Mouse (Mus musculus) intestine, postnatal 0 days (tissue): ENCODE results near the gene Lcn2. TPM values are rescaled to one million over a fixed set of nuclear protein-coding genes. Genes with fewer than 3 reads are reported as not detected.

Source experiments
- ATAC-seq: fragments of 200-750 bp; cut with Nextera tagmentation; 2 replicates; pipeline ENCODE4 v1.8.0; 2017; ENCODE audit warnings: mild to moderate bottlenecking, moderate TSS enrichment, moderate library complexity
- H3K27ac ChIP-seq: fragments of 300-500 bp; sonication (generic); 2 replicates; pipeline ENCODE4 v1.5.1; 2014; ENCODE audit warnings: mild to moderate bottlenecking, low read depth, low read length, moderate library complexity
- H3K27me3 ChIP-seq: fragments of 300-500 bp; sonication (generic); replicated peaks from 2 replicates; pipeline ENCODE4 v1.6.1; 2014; ENCODE audit warnings: low read length, mixed read lengths; ENCODE audit not compliant: control insufficient read depth, insufficient read depth
- H3K36me3 ChIP-seq: fragments of 300-500 bp; sonication (generic); 2 replicates; pipeline ENCODE4 v1.6.1; 2014; ENCODE audit warnings: mild to moderate bottlenecking, moderate library complexity; ENCODE audit not compliant: control insufficient read depth, insufficient read depth
- H3K4me1 ChIP-seq: fragments of 300-500 bp; sonication (generic); replicated peaks from 2 replicates; pipeline ENCODE4 v1.6.1; 2014; ENCODE audit warnings: antibody characterized with exemption, low read length, mixed read lengths; ENCODE audit not compliant: control insufficient read depth, insufficient read depth
- H3K4me2 ChIP-seq: fragments of 300-500 bp; sonication (generic); replicated peaks from 2 replicates; pipeline ENCODE4 v1.6.1; 2014; ENCODE audit warnings: low read depth, mild to moderate bottlenecking, moderate library complexity
- H3K4me3 ChIP-seq: fragments of 300-500 bp; sonication (generic); 2 replicates; pipeline ENCODE4 v1.5.1; 2014; ENCODE audit warnings: low read depth, low read length
- H3K9ac ChIP-seq: fragments of 300-500 bp; sonication (generic); 2 replicates; pipeline ENCODE4 v1.6.1; 2014; ENCODE audit warnings: mild to moderate bottlenecking, low read depth, low read length
- H3K9me3 ChIP-seq: fragments of 300-500 bp; sonication (generic); 2 replicates; pipeline ENCODE4 v1.6.1; 2016; ENCODE audit warnings: mixed run types; ENCODE audit not compliant: control insufficient read depth
- CTCF ChIP-seq: sonication (generic); IDR thresholded peaks from 2 replicates; pipeline ENCODE4 v1.5.1; 2016; ENCODE audit warnings: low read depth, mild to moderate bottlenecking, control low read depth, antibody characterized with exemption, moderate library complexity
- WGBS: fragments of 180-500 bp; shearing (Covaris S2); extraction: QIAGEN DNeasy Blood & Tissue Kit; methylation state at CpG from one replicate; pipeline ENCODE4 v1.1.7; 2014; 5-methylcytosine and 5-hydroxymethylcytosine counted together
- polyA plus RNA-seq: library from polyadenylated mRNA; unstranded; fragments of >200 nt; fragmentation: Nextera tagmentation; extraction: Ambion mirVana; gene quantifications from 2 replicates; pipeline ENCODE4 v1.2.1, GENCODE M21; 2015

The Lcn2 gene
- polyA plus RNA-seq, 1 experiment from 2014 or later: 5.4 TPM

DNA sequence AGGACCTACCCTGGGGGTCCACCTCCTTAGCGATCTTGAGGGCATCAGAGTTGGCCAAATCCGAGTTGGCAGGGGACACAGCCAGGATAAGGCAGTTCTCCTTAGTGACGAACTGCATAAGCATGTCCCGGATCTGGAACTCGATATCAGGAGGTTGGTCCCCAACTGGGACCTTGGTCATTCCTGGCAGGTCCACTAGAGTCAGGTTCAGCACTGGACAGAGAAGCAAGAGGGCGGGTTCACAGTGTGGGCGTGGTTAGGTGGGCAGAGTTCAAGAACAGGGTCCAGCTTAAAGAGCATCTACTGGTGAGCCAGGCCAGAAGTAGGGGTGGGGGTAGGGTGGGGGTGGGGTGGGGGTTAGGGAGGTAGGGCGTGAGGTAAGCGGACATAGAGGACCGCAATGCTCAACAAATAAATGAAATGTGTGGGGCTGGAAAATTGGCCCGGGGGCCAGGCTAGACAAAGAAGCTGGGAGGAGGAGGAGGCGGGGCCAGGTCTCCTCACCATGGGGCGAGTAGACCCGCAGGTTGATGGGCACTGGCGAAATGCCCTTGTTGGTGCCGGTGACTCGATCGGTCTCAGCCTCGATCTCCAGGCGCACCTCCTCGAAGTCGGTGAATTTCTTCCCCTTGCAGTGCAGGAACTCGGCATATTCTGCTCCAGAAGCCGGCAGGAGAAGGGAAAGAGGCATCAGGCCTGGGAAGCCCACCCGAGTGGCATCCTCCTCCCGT, 48.0 kb downstream of the Lcn2 start:
- ATAC-seq: no peak
- WGBS: 53% methylated on average over 25 of the region's 26 CpGs
- TF ChIP-seq CTCF: no peak

DNA sequence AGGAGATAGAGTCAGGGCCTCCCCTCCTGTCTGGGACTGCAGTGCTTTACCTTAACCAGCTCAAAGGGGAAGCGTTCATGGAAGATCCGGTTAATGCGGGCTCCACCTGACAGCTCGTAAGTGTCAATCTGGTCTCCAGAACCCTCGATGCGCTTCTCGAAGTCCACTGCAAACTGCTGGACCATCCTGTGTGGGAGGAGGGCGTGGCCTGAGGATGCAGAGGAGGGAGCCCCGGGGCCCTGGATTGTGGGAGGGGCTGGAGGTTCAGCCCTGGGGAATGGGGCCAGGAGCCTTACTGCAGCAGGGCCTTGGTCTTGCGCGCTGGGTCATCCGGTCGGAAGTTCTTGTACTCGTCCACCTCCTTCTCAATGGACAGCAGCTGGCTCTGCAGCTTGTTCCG, 52.2 kb downstream of the Lcn2 start:
- Histone ChIP-seq H3K9ac (no peak overlapping the region), H3K4me2 (no peak overlapping the region), H3K9me3 (no peaks in the 10 kb centered on the region), H3K36me3 (peaks cover 73% of the 10 kb centered on the region), H3K27ac (no peak overlapping the region), H3K4me3 (no peak overlapping the region), H3K27me3 (no peaks in the 10 kb centered on the region), H3K4me1 (no peaks in the 10 kb centered on the region)
- ATAC-seq: no peak
- WGBS: 66% methylated on average over 15 of the region's 15 CpGs
- no peak for TF ChIP-seq CTCF

More for the DNA sequence above, 48.0 kb downstream of the Lcn2 start:
- Histone ChIP-seq H3K9me3 (no peaks in the 10 kb centered on the region), H3K36me3 (peaks cover 49% of the 10 kb centered on the region), H3K4me1 (no peaks in the 10 kb centered on the region), H3K4me3 (no peak overlapping the region), H3K9ac (no peak overlapping the region), H3K27me3 (no peaks in the 10 kb centered on the region), H3K27ac (no peak overlapping the region), H3K4me2 (no peak overlapping the region)

Other genes starting within 250 kb of the Lcn2 start
- 17.7 and 18.9 TPM in 2 replicates for gene Prrc2b, start 237.2 kb downstream of the Lcn2 start, polyA plus RNA-seq
- 9.2 and 10.7 TPM in 2 replicates for gene Pomt1, start 151.7 kb downstream of the Lcn2 start, polyA plus RNA-seq
- 74.1 and 80.0 TPM in 2 replicates for gene Uck1, start 128.1 kb downstream of the Lcn2 start, polyA plus RNA-seq
- gene Golga2, start 100.9 kb downstream of the Lcn2 start, polyA plus RNA-seq: 15.2 and 18.1 TPM in 2 replicates
- gene Swi5, start 100.2 kb downstream of the Lcn2 start, polyA plus RNA-seq: 255 and 271 TPM in 2 replicates
- 20.1 and 20.7 TPM in 2 replicates for gene Ciz1, start 35.9 kb downstream of the Lcn2 start, polyA plus RNA-seq
- 23.5 and 30.0 TPM in 2 replicates for gene Dnm1, start 34.9 kb downstream of the Lcn2 start, polyA plus RNA-seq
- 95.0 and 100 TPM in 2 replicates for gene 1110008P14Rik, start 6.3 kb downstream of the Lcn2 start, polyA plus RNA-seq
- 47.3 and 49.4 TPM in 2 replicates for gene Ptges2, start 7.6 kb upstream of the Lcn2 start, polyA plus RNA-seq
- 2.9 and 3.2 TPM in 2 replicates for gene Naif1, start 62.2 kb upstream of the Lcn2 start, polyA plus RNA-seq
- 45.1 and 52.6 TPM in 2 replicates for gene Slc25a25, start 63.2 kb upstream of the Lcn2 start, polyA plus RNA-seq
- gene Fam102a, start 147.1 kb upstream of the Lcn2 start, polyA plus RNA-seq: 18.0 and 18.4 TPM in 2 replicates
- gene Dpm2, start 182.6 kb upstream of the Lcn2 start, polyA plus RNA-seq: 120 and 124 TPM in 2 replicates
- gene Pip5kl1, start 186.5 kb upstream of the Lcn2 start, polyA plus RNA-seq: not detected in 2 replicates
- 0.14 TPM in 1 of 2 replicates, not detected in the other for gene 9430097D07Rik, start 187.4 kb upstream of the Lcn2 start, polyA plus RNA-seq
- 5.7 and 6.6 TPM in 2 replicates for gene St6galnac4, start 198.8 kb upstream of the Lcn2 start, polyA plus RNA-seq
- gene St6galnac6, start 211.5 kb upstream of the Lcn2 start, polyA plus RNA-seq: 8.3 and 9.1 TPM in 2 replicates
- 10.5 and 12.1 TPM in 2 replicates for gene Ak1, start 233.5 kb upstream of the Lcn2 start, polyA plus RNA-seq